Mouse (Mus musculus): ENCODE results near the gene Rarb. TPM values are rescaled to one million over a fixed set of nuclear protein-coding genes. Genes with fewer than 3 reads are reported as not detected.

The Rarb gene
- polyA plus RNA-seq, 2 experiments: 1.7 TPM

DNA sequence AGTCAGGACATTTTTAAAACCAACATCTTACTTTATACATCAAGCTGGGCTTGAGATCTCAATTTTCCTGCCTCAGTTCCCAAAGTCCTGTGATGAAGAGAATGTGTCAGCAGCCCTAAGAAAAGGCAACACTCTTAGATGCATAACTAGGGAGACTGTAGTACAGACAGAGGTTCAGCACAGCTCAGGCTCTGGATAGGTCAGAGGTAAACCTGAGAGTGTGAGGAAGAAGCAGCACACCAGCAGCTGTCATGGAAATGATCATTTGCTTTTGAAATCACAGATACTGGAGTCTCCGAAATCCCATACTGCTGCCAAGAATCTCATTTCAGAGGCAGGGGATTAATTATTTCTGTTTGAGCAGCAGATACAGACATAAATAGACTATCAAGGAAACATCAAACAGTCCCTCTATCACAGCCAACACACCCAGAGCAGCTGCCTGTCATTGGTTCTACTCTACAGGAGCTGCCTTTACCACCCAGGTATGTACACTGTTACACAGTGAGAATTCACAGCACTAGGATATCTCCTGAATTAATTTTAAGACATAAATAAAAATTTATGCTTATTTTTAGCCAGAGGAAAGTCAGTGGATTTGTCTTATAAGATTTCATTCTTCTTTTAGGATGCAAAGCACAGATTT lies 3.7 kb downstream of the Rarb start:
- no peak overlapping the region for H3K27ac ChIP-seq
- H3K4me1 ChIP-seq (replicated peaks; ENCODE audit: control insufficient read depth in 2 of 2, insufficient read depth in 2 of 2, low read length in 1 of 2): no peaks in the 10 kb centered on the region
- no peaks in the 10 kb centered on the region for H3K36me3 ChIP-seq (replicated peaks; ENCODE audit: control insufficient read depth, insufficient read depth, low read depth)
- DNase-seq (ENCODE audit: low read depth in 3 of 3, low spot score in 3 of 3): no peak
- WGBS (ENCODE audit: insufficient replicate concordance): 63% methylated on average over 1 of the region's 1 CpGs
- H3K4me2 ChIP-seq (ENCODE audit: low read depth): no peak overlapping the region
- TF ChIP-seq CTCF (IDR thresholded peaks at IDR 0.05; ENCODE audit: low read depth) (no peak), EP300 (IDR thresholded peaks at IDR 0.05; ENCODE audit: low read depth) (no peak)
- H3K9ac ChIP-seq (replicated peaks): no peak overlapping the region
- no peaks in the 10 kb centered on the region for H3K9me3 ChIP-seq (ENCODE audit: control insufficient read depth, low read length)
- no peak overlapping the region for H3K4me3 ChIP-seq (ENCODE audit: insufficient read depth in 1 of 2, low read depth in 2 of 2, low read length in 2 of 2)
- H3K27me3 ChIP-seq (ENCODE audit: control insufficient read depth, insufficient read depth, low read length): no peaks in the 10 kb centered on the region
- no peak for ATAC-seq (ENCODE audit: insufficient read depth)

GRCm38 (mm10) chr14:16806155-16806554 lies 12.8 kb downstream of the Rarb start:
- 24% methylated on average over 3 of the region's 3 CpGs for WGBS (ENCODE audit: insufficient replicate concordance)
- no peak overlapping the region for H3K4me3 ChIP-seq (ENCODE audit: insufficient read depth in 1 of 2, low read depth in 2 of 2, low read length in 2 of 2)
- TF ChIP-seq CTCF (IDR thresholded peaks at IDR 0.05; ENCODE audit: low read depth) (no peak), EP300 (IDR thresholded peaks at IDR 0.05; ENCODE audit: low read depth) (no peak)
- no peak overlapping the region for H3K4me2 ChIP-seq (ENCODE audit: low read depth)
- H3K9ac ChIP-seq (replicated peaks): no peak overlapping the region
- no peaks in the 10 kb centered on the region for H3K4me1 ChIP-seq (replicated peaks; ENCODE audit: control insufficient read depth in 2 of 2, insufficient read depth in 2 of 2, low read length in 1 of 2)
- ATAC-seq (ENCODE audit: insufficient read depth): no peak
- H3K9me3 ChIP-seq (ENCODE audit: control insufficient read depth, low read length): no peaks in the 10 kb centered on the region
- no peak overlapping the region for H3K27ac ChIP-seq
- no peaks in the 10 kb centered on the region for H3K27me3 ChIP-seq (ENCODE audit: control insufficient read depth, insufficient read depth, low read length)
- no peaks in the 10 kb centered on the region for H3K36me3 ChIP-seq (replicated peaks; ENCODE audit: control insufficient read depth, insufficient read depth, low read depth)
- DNase-seq (ENCODE audit: low read depth in 3 of 3, low spot score in 3 of 3): no peak

GRCm38 (mm10) chr14:16790161-16790560 lies 28.8 kb downstream of the Rarb start:
- DNase-seq (ENCODE audit: low read depth in 3 of 3, low spot score in 3 of 3) (no peak), ATAC-seq (ENCODE audit: insufficient read depth) (no peak)
- Histone ChIP-seq H3K9me3 (ENCODE audit: control insufficient read depth, low read length) (no peaks in the 10 kb centered on the region), H3K9ac (replicated peaks) (no peak overlapping the region), H3K4me1 (replicated peaks; ENCODE audit: control insufficient read depth in 2 of 2, insufficient read depth in 2 of 2, low read length in 1 of 2) (no peaks in the 10 kb centered on the region), H3K36me3 (replicated peaks; ENCODE audit: control insufficient read depth, insufficient read depth, low read depth) (no peaks in the 10 kb centered on the region), H3K27ac (no peak overlapping the region), H3K4me2 (ENCODE audit: low read depth) (no peak overlapping the region), H3K27me3 (ENCODE audit: control insufficient read depth, insufficient read depth, low read length) (no peaks in the 10 kb centered on the region), H3K4me3 (ENCODE audit: insufficient read depth in 1 of 2, low read depth in 2 of 2, low read length in 2 of 2) (no peak overlapping the region)
- WGBS (ENCODE audit: insufficient replicate concordance): 57% methylated on average over 1 of the region's 1 CpGs
- TF ChIP-seq EP300 (IDR thresholded peaks at IDR 0.05; ENCODE audit: low read depth) (no peak), CTCF (IDR thresholded peaks at IDR 0.05; ENCODE audit: low read depth) (no peak)

GRCm38 (mm10) chr14:16781942-16782541 lies 36.9 kb downstream of the Rarb start:
- DNase-seq (ENCODE audit: low read depth in 3 of 3, low spot score in 3 of 3) (no peak), ATAC-seq (ENCODE audit: insufficient read depth) (no peak)
- 58% methylated on average over 5 of the region's 5 CpGs for WGBS (ENCODE audit: insufficient replicate concordance)
- Histone ChIP-seq H3K27ac (no peak overlapping the region), H3K4me2 (ENCODE audit: low read depth) (no peak overlapping the region), H3K4me3 (ENCODE audit: insufficient read depth in 1 of 2, low read depth in 2 of 2, low read length in 2 of 2) (no peak overlapping the region), H3K36me3 (replicated peaks; ENCODE audit: control insufficient read depth, insufficient read depth, low read depth) (no peaks in the 10 kb centered on the region), H3K9me3 (ENCODE audit: control insufficient read depth, low read length) (no peaks in the 10 kb centered on the region), H3K27me3 (ENCODE audit: control insufficient read depth, insufficient read depth, low read length) (no peaks in the 10 kb centered on the region), H3K4me1 (replicated peaks; ENCODE audit: control insufficient read depth in 2 of 2, insufficient read depth in 2 of 2, low read length in 1 of 2) (no peaks in the 10 kb centered on the region), H3K9ac (replicated peaks) (no peak overlapping the region)
- TF ChIP-seq EP300 (IDR thresholded peaks at IDR 0.05; ENCODE audit: low read depth) (no peak), CTCF (IDR thresholded peaks at IDR 0.05; ENCODE audit: low read depth) (no peak)

DNA sequence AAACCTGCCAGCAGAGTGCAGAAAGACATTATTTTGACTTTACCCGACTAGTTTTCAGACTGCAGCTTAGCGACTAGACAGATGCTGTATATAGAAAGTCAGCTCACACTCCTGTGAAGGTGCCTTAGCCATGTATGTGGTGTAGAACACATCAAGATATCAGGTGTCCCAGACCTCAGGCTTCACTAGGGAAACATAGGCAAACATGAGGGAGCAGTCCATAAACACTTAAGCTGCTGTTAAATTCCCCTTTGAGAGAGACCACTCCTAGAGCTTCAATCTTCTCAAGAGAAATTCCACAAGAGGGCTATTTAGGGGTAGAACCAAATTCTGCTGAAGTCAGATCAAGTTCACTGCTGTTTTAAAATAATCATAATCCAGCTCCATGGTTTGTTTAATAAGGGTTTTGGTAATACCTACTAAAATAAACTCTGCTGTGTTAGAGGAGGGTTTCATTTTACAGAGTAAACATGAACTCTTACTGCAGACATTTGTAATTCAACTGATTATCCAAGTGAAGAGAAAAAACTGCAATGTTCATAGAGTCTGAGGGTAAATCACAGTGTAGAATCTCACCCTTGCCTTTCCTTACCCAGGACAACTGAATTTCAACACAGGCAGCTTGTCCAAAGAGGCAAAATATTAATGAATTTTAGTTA lies 42.1 kb downstream of the Rarb start:
- H3K9ac ChIP-seq (replicated peaks): no peak overlapping the region
- no peak overlapping the region for H3K27ac ChIP-seq
- no peak for ATAC-seq (ENCODE audit: insufficient read depth)
- H3K9me3 ChIP-seq (ENCODE audit: control insufficient read depth, low read length): no peaks in the 10 kb centered on the region
- no peaks in the 10 kb centered on the region for H3K36me3 ChIP-seq (replicated peaks; ENCODE audit: control insufficient read depth, insufficient read depth, low read depth)
- no peak overlapping the region for H3K4me3 ChIP-seq (ENCODE audit: insufficient read depth in 1 of 2, low read depth in 2 of 2, low read length in 2 of 2)
- H3K4me2 ChIP-seq (ENCODE audit: low read depth): no peak overlapping the region
- 64% methylated on average over 2 of the region's 2 CpGs for WGBS (ENCODE audit: insufficient replicate concordance)
- no peaks in the 10 kb centered on the region for H3K4me1 ChIP-seq (replicated peaks; ENCODE audit: control insufficient read depth in 2 of 2, insufficient read depth in 2 of 2, low read length in 1 of 2)
- DNase-seq (ENCODE audit: low read depth in 3 of 3, low spot score in 3 of 3): no peak
- no peaks in the 10 kb centered on the region for H3K27me3 ChIP-seq (ENCODE audit: control insufficient read depth, insufficient read depth, low read length)
- TF ChIP-seq EP300 (IDR thresholded peaks at IDR 0.05; ENCODE audit: low read depth): no peak
- TF ChIP-seq CTCF (IDR thresholded peaks at IDR 0.05; ENCODE audit: low read depth): no peak
